Mouse (Mus musculus) leukemia stem cell, adult 10-12 weeks (primary cell): ENCODE measurements around the gene Mtrr. TPM values are rescaled to one million over a fixed set of nuclear protein-coding genes. Genes with fewer than 3 reads are reported as not detected.

Experiments used
- polyA plus RNA-seq: library from polyadenylated mRNA; stranded (reverse); fragments of >175 nt; gene quantifications from 2 replicates; pipeline ENCODE4 v1.2.3, GENCODE M21; 2012; ENCODE audit warnings: low replicate concordance

Mtrr gene
- 3.4 and 19.4 TPM in 2 replicates for polyA plus RNA-seq

GRCm38 (mm10) chr13:68581747-68582516 is at the start of gene Mtrr, which contains the start of gene Fastkd3:
Gene Mtrr, minus strand, starts transcription at chr13:68582149.
Gene Fastkd3, plus strand, starts transcription at chr13:68582234.

GRCm38 (mm10) chr13:68597199-68597598 is 15.2 kb upstream of the Mtrr start, which contains the start of gene 1700001L19Rik:
Gene 1700001L19Rik, plus strand, starts transcription at chr13:68597421.

Other genes with a start within 250 kb of the Mtrr start
- gene Fastkd3, start 85 bp upstream of the Mtrr start, polyA plus RNA-seq = 0.88 and 1.2 TPM in 2 replicates
- not detected in 2 replicates for gene 1700001L19Rik, start 15.3 kb upstream of the Mtrr start, polyA plus RNA-seq